8 mouse cellular contexts compared by ENCODE assay signal in genomic region chr14:26675371-26675770, GRCm38 (mm10). TPM values are rescaled to one million over a fixed set of nuclear protein-coding genes. Genes with fewer than 3 reads are reported as not detected.
DNase-seq lines count a peak whose midpoint lies in the region; ATAC-seq and TF ChIP-seq lines count a peak whose summit lies in the region.
"Had no signal": no experiment of that assay in that cellular context is flagged by ENCODE, and none has a peak within 500 bp of the region (broad histone marks: within the 10 kb centered on the region; RNA-seq: fewer than 3 reads in every experiment).

No protein-coding gene starts in this region.

- intact Hi-C loops in left cerebral cortex, postnatal 4 days (cut with DNase I) = no loop called here

- no peak for TF ChIP-seq POLR2A in brain, embryonic 14.5 days (IDR thresholded peaks at IDR 0.05; ENCODE audit: borderline replicate concordance, extremely low read depth, insufficient read depth, insufficient read length, poor library complexity, severe bottlenecking)

- ATAC-seq in neutrophil, adult 5-6 weeks (ENCODE audit: extremely low read depth, insufficient number of reproducible peaks, low FRiP score, poor library complexity, severe bottlenecking) = 0 out of 2 replicates have a peak, but pooled peaks have one; percentile 41

- peak; percentile 34; the same call in 1 of the 2 replicates for TF ChIP-seq CTCF in brain, embryonic 14.5 days (IDR thresholded peaks at IDR 0.05; ENCODE audit: borderline replicate concordance, extremely low read depth, insufficient read depth, insufficient read length)

- DNase-seq in left cerebral cortex, postnatal 4 days = peak; percentile 22
- no peak for DNase-seq in left cerebral cortex, adult 18-20 months (ENCODE audit: low spot score in 2 of 2)
- DNase-seq in brain, embryonic 14.5 days (ENCODE audit: low read depth) = peak; percentile 10
- DNase-seq in heart, adult 8-10 months (ENCODE audit: low spot score) = peak; percentile 11
- peak; percentile 71 to 72 for DNase-seq in kidney, postnatal 25 days
- DNase-seq in right cerebral cortex, postnatal 36 days (ENCODE audit: low spot score in 2 of 2) = no peak

RNA-seq across cellular contexts. Expression of gene Pde12, which starts 5.7 kb away (rescaled TPM):
- 10 to 100 TPM; 12.0 to 13.5 TPM for total RNA-seq in left cerebral cortex, postnatal 4 days (2021)
- 1 to 10 TPM; 9.1 to 9.3 TPM for total RNA-seq in left cerebral cortex, adult 18-20 months (2021)
- 9.4 and 9.6 TPM in 2 replicates for polyA plus RNA-seq in brain, embryonic 14.5 days (2012; rRNA removed)
- total RNA-seq in heart, adult 8-10 months (2022) = 1 to 10 TPM; 5.0 to 6.5 (median 5.3) TPM
- 9.5 and 9.8 TPM in 2 replicates for total RNA-seq in neutrophil, adult 5-6 weeks (2017)

RNA-seq across cellular contexts. Expression of gene Dnah12, which starts 17.7 kb away (rescaled TPM):
- under 1 TPM; 0.40 to 0.56 TPM for total RNA-seq in left cerebral cortex, postnatal 4 days (2021)
- total RNA-seq in left cerebral cortex, adult 18-20 months (2021) = under 1 TPM; 0.21 to 0.26 TPM
- polyA plus RNA-seq in brain, embryonic 14.5 days (2012; rRNA removed) = 0.04 and 0.15 TPM in 2 replicates
- under 1 TPM in 3 of 4 experiments, not detected in 1; 0.03 to 0.06 (median 0.06) TPM for total RNA-seq in heart, adult 8-10 months (2022)
- 0.58 and 1.6 TPM in 2 replicates for total RNA-seq in neutrophil, adult 5-6 weeks (2017)
- polyA plus RNA-seq: macrophage had no signal

RNA-seq across cellular contexts. Expression of gene Arf4, which starts 37.5 kb away (rescaled TPM):
- total RNA-seq in left cerebral cortex, postnatal 4 days (2021) = 100 to 1,000 TPM; 212 to 232 TPM
- total RNA-seq in left cerebral cortex, adult 18-20 months (2021) = 100 to 1,000 TPM; 105 to 110 TPM
- 257 and 264 TPM in 2 replicates for polyA plus RNA-seq in brain, embryonic 14.5 days (2012; rRNA removed)
- 10 to 100 TPM; 60.5 to 84.8 (median 69.0) TPM for total RNA-seq in heart, adult 8-10 months (2022)
- total RNA-seq in neutrophil, adult 5-6 weeks (2017) = 99.4 and 115 TPM in 2 replicates

Comparison
In these comparisons a context has a peak if more than half of its experiments do, and no peak if none do; other contexts are left out.
1. DNase-seq: peak in left cerebral cortex, postnatal 4 days (single experiment), brain, embryonic 14.5 days (single experiment), heart, adult 8-10 months (single experiment) and kidney, postnatal 25 days (2 of 2); none in left cerebral cortex, adult 18-20 months (0 of 2) and right cerebral cortex, postnatal 36 days (0 of 2).